Mouse (Mus musculus) cerebellum, adult 8-10 months (tissue): Measurements from ENCODE around the gene Rras2.

Experiments used
- DNase-seq: peaks from one replicate; pipeline ENCODE4 v3.0.0; 2022

The Rras2 gene

GRCm38 (mm10) chr7:114110500-114110899, 7.1 kb downstream of the Rras2 start:
- no peak for DNase-seq

- no peak for DNase-seq
These were observed 11.7 kb downstream of the Rras2 start for GRCm38 (mm10) chr7:114105886-114106285.

- DNase-seq: no peak
These were observed 13.8 kb downstream of the Rras2 start for GRCm38 (mm10) chr7:114103629-114104347.

GRCm38 (mm10) chr7:114103152-114103551, 14.4 kb downstream of the Rras2 start:
- no peak for DNase-seq

GRCm38 (mm10) chr7:114102609-114103008, 15.0 kb downstream of the Rras2 start:
- no peak for DNase-seq

- no peak for DNase-seq
These were observed 16.2 kb downstream of the Rras2 start for GRCm38 (mm10) chr7:114101412-114101811.

- DNase-seq: no peak
These were observed 23.9 kb downstream of the Rras2 start for GRCm38 (mm10) chr7:114093548-114094174.

- no peak for DNase-seq
These were observed 26.6 kb downstream of the Rras2 start for GRCm38 (mm10) chr7:114090892-114091545.

GRCm38 (mm10) chr7:114090231-114090630, 27.4 kb downstream of the Rras2 start:
- DNase-seq: no peak

GRCm38 (mm10) chr7:114088918-114089317, 28.7 kb downstream of the Rras2 start:
- DNase-seq: no peak

- no peak for DNase-seq
These were observed 29.6 kb downstream of the Rras2 start for GRCm38 (mm10) chr7:114087986-114088385.

- no peak for DNase-seq
These were observed 30.2 kb downstream of the Rras2 start for GRCm38 (mm10) chr7:114087341-114087740.

- no peak for DNase-seq
These were observed 31.4 kb downstream of the Rras2 start for GRCm38 (mm10) chr7:114086021-114086710.

GRCm38 (mm10) chr7:114083760-114084159, 33.8 kb downstream of the Rras2 start:
- no peak for DNase-seq

- no peak for DNase-seq
These were observed 34.5 kb downstream of the Rras2 start for GRCm38 (mm10) chr7:114083088-114083487.

GRCm38 (mm10) chr7:114081633-114082420, 35.8 kb downstream of the Rras2 start:
- no peak for DNase-seq

- no peak for DNase-seq
These were observed 37.3 kb downstream of the Rras2 start for GRCm38 (mm10) chr7:114080250-114080649.

GRCm38 (mm10) chr7:114079343-114079742, 38.2 kb downstream of the Rras2 start:
- DNase-seq: no peak

- DNase-seq: no peak
These were observed 43.0 kb downstream of the Rras2 start for GRCm38 (mm10) chr7:114074595-114074994.

GRCm38 (mm10) chr7:114074133-114074532, 43.4 kb downstream of the Rras2 start:
- no peak for DNase-seq

- no peak for DNase-seq
These were observed 45.5 kb downstream of the Rras2 start for GRCm38 (mm10) chr7:114071851-114072616.

GRCm38 (mm10) chr7:114071395-114071794, 46.2 kb downstream of the Rras2 start:
- no peak for DNase-seq
